Mouse (Mus musculus) heart, adult 11 months (tissue): ENCODE results near the gene Azin2.

Source experiments
- DNase-seq: peaks from one replicate; pipeline ENCODE4 v3.0.0; 2022

The Azin2 gene

DNA sequence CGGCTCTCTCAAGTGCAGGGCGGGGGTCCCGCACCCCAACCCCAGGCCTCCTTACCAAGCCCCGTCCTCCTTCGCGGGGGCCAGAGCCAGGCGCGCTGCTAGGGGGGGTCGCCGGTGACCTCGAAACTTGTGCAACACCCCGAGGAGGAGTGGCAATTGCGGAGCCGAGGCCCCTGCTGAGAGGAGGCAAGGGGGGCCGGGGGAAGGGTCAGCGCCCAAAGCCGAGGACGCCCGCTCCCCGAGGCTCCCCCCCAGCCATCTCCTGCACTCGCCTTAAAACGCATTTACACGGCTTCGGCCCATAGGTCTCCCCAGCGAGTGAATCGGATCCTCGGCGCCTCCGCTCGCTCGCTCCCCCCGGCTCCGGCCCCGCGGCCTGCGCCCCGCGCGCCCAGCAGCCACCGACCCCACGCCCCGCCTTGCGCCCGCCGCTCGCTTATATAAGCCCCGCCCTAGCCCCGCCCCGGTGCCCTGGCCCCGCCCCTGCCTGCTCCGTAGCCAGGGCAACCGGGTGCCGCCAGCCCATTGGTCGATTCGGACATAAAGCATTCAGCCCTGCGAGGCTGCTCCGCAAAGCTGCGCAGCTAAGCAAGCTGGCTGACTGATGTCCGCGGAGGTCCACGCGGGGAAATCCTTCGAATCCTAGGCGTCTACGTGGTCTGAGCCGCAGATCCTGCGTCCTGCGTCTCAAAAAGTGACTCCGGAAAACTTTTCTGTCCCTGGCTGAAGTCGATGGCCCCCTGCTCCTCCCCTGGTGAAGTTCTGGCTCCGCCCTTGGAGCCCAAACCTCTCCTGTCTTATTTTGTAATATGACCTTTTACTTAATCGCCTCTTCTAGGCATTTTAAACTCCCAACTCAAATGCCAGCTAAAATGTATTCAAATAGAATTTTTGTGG is at the start of gene Azin2:
Gene Azin2, minus strand, starts transcription at position 414 of the 897 bp plus-strand sequence.
- peak; percentile 100 for DNase-seq

DNA sequence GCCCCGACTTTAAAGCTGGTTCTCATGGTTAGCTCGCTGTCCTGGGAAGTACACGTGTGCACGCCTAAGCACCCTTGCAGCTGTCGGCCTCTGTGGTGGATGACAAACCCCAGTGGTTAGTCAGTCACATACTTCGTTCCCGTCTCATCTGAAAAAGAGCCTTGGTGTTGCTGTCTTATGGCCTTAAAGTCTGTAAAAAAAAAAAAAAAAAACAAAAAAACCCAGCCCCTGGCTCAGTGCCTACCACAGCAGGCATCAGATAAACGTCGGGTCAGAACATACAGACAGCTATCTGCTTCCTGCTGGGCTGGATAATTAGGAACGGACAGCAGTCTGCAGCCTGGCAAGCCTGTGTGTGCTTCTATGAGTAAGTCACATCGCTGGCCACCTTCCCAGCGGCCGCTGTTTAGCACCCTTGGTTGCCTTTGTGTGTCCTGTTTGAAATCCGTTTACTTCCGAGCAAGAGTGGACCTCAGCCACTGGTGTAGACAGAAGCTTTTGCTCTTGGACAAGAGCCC is 49.4 kb upstream of the Azin2 start:
- peak; percentile 97 for DNase-seq

DNA sequence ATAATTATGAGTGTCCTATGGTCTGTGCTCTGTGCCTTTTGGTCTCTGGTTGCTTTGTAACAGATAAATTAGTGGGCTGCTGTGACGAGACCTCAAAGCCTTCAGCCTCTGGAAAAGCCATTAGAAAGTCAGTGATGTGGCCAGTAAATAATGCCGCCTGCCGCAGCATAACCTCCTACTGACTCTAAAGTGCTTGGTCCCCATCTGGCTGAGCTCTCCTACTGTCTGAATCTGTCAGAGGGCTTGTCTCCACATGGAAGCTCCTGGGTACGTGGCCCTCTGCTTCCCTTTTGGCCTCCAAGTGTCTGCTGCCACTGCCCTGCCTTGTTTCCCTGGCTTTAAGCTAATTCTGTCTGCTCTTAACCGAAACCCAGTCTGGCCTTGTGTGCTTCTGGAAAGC is 47.3 kb upstream of the Azin2 start:
- no peak for DNase-seq

DNA sequence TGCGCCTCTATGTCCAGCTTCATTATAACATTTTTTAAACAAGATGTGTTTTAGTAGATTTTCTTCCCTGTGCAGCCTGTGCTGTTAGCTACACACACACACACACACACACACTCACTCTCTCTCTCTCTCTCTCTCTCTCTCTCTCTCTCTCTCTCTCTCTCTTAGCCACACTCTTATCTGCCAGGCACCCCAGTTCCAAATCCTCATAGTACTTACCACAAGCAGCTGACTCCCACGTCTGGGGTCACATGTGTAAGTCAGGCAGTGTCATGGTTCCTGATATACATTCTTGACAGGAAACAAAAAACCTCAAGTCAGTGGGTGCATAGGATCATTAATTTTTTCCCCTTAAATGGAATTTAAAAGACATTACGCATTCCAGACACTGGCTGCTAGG is 46.4 kb upstream of the Azin2 start:
- no peak for DNase-seq

DNA sequence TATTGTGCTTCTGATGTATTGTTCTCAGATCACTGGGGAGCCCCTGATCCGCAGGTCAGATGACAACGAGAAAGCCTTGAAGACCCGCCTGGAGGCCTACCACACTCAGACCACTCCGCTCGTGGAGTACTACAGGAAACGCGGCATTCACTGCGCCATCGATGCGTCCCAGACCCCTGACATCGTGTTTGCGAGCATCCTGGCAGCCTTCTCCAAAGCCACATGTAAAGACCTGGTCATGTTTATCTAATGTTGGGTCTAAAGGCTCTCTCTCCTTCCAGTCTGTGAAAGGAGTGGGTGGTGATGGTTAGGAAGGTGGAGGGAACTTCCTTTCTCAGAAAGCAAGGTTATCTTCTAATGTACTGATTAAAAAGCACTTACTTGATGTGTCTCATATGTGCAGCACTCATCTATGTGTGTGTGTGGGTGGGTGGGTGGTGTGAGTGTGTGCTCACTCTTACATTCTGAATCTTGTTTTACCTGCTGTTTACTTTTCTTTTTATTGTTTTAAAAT is 45.8 kb upstream of the Azin2 start:
- DNase-seq: no peak

DNA sequence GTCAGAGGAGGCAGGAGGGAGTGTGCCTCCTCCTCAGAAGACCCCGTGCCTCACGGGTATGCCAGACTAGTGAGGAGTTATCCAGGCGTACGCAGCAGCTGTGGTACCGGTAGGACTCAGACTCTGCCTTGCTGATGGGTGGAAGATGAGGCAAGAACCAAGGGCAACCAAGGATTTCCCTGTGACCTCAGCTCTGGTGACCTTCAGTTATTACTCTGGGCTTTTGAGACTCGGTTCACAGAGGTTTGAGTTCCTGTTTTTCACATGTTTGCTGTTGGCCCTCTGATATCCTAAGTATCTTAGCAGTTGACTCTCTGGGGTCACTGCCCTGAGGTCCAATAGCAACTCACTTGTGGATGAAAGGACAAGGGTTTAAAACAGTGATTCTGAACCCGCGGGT is 41.5 kb upstream of the Azin2 start:
- no peak for DNase-seq

DNA sequence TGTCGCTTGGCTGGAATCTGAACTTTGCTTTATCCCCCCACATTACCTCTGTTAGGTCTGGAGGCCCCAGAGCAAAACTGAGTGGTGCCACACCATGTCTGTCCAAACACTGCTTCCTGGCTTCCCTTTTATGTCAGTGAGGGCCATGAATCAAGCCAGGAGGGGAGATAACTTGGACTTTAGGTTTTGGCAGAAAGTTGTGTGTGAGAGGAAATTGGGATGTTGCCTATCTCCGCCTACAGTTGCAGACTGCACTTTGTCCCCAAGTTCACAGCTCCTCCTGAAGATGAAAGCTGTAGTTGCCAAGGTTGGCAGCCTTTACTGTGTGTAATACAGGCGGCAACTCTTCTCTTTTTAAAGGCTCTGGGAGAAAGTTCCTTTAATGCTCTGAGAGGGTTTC is 38.5 kb upstream of the Azin2 start:
- no peak for DNase-seq

DNA sequence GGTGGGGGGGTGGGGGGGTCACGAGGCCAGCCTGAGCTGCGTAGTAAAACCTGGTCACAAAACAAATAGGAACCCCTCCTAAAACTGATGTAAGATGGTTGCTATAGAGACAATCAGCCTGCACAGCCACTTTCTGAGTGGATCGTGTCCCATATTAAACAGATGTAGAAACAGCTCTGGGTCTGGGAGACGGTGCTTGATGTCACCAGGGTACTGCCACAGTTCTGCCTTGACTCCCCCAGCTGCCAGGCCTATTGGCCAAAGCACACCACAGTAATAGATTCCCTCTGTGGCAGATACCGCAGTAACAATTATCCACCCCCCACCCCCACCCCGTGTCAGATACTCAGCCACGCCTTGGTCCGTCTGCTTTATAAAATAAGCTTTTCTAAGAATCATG is 36.2 kb upstream of the Azin2 start:
- no peak for DNase-seq

DNA sequence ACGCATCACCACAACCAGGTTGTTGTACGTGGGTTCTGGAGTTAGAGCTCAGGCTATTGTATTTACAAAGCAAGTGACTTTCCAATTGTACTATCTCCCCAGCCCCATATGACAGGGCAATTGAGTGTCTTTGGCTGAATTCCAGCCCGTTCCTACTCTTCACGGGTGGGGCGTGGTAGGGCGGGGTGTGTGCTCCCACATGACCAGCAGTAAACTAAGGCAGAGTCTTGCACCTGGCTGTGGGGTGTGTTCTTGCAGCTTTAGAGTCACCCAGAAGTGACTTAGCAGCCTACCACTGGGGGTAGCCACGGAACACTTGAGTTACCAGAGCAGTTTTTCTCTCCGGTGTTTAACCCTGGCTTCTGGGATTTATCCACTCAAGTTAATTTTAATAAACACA is 35.0 kb upstream of the Azin2 start:
- DNase-seq: no peak

DNA sequence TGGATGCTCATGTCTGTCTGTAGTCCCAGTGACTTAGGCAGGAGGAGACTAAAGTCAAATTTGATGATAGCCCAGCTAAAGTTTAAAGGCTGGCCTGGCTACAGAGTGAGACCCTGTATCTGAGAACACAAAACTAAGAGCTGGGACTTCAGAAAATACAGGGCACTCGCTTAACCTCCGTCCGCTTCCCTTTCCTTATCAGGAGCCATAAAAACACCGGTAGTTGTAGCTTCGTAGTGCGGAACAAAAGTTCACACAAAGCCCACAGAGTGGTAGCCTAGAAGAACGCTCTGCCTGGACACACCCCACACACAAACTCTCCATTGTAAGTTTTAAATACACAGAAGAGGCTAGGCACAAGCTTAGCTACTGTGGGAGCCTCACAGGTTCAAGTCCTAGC is 33.0 kb upstream of the Azin2 start:
- no peak for DNase-seq

DNA sequence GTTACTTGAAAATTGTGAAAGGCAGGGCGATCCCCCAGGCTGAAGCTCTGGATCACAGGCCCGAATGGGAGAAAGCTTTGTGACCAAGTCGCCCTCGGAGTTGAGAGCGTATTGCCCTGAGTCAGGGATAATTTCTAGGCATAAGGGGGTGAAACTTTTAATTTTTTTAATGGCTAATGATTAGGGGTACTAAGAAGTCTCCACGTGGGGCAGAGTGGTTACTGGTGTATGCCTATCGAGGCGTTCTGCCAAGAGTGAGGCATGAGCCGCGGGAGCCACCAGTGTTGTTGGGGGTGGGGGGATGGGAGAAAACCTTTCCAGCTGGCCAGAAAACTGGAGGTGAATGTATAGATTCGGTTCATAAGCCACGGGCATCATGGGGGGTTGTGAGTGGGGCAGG is 31.4 kb upstream of the Azin2 start:
- DNase-seq: no peak

DNA sequence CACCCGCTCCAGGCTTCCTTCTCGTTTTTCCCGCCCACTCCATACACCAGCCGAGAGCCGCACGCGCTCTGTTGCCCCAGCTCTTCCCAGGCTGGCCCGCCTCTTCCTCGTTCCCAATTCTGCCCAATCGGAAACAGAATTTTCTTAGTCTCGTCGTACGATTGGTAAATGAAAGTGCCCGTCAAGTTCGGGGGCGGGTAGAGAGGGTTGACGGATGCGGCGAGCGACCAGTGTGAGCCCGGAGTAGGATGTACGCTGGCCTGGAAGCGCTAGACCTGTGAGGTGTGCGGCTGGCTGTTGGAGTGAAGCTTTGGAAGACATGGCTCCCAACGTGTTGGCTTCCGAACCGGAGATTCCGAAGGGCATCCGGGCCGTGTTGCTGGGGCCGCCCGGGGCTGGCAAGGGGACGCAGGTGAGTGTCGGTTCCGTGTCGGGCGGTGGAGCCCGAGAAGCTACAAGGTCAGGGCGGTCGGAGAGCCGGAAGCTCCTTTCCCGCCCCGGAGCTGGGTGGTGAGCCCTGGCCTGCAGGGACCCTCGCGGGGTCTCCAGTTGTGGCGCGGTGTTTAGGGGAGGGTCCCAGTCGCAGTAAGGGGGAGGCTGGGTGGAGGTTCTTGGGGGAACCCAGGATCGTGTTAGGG is 30.9 kb upstream of the Azin2 start:
- DNase-seq: peak; percentile 100

DNA sequence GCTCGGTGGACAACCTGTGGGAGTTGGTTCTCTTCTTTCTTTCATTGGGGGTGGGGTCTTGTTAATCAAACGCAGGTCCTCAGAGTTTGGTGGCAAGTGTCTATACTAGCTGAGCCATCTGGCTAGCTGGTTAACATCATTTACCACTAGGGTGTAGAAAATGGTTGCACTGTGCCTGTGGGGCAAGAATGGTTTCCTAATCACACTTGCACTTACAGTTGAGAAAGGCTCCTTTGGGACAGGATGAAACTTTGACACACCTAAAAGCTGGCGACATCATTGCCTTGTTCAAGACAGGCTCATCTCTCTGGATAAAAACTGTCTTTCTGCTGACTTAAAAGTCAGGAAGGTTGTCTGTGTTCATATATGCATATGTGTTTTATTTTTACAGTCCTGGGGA is 29.9 kb upstream of the Azin2 start:
- DNase-seq: no peak

DNA sequence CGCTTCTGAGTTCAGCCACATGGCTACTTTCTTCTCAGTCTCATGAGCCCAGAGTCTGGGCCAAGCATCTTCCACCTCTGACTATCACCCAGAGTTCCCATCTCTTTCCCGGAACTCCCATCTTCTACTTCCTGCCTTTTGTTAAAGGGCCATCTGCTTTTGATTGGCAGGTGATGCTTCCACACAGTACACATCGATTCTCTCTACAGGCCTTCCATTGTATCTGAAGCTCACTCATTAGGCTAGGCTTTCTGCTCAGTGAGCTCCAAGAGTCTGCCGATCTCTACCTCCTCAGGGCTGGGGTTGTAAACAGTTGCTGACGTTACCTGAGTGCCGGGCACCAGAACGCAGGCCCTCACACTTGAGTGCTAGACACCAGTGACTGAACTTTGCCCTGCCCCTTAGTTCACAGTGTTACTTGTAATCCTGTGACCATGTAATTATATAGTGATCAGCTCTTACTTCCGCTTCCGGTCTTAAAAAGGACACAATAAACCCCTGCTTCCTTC is 29.3 kb upstream of the Azin2 start, which contains the start of gene Ak2:
Gene Ak2, plus strand, starts transcription at position 459 of the 509 bp plus-strand sequence.
- no peak for DNase-seq

DNA sequence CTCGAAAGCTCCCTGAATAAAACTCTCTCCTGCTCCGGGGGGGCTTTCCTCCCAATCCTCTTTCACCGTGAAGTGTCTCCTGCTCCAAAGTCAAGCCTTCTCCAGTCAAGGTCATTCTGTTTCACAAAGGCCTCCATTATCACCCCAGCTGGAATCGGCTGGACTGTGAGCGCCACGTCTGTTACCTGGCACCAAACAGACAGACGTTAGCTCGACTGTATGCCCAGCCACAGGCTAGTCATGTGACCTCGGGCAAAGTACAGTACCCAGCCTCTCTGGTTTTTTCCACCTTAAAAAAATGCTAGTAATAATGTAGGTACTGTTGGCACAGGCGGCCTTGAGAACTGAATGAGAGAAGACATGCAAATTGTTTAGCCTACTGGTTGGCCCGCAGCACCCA is 27.4 kb upstream of the Azin2 start:
- no peak for DNase-seq

DNA sequence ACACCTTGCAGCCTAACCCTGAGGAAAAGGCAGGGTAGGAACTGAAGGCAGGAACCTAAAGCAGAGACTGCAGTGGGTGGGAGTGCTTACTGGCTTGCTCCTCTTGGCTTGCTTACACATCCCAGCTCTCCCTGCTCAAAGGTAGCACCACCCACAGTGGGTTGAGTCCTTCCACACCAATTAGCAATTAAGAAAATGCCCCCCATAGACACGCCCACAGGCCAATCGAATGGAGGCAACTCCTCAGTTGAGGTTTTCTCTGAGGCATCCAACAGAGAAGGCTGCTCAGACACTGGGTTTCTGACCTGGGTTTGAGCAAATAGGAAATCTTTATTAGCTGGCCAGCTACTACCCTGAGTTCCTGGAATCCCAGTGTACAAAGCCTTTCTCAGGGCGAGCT is 26.7 kb upstream of the Azin2 start:
- DNase-seq: no peak

DNA sequence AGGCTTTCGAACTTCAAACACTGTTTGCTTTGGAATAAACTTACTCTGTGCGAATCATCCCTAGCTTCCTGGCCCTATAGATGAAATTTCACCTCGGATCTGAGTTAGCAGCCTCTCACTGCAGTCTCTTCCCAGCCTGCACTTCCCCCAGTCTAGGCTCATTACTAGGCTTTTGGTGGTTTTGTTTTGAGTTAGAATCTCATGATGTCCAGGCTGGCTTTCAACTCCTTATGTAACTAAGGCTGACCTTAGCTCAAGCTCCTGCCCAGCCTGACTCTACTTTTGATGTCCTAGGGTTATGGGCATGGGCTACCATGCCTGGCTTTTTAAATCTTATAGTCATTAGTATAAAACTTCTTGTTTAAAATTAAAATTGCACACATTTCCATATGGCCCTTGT is 22.4 kb upstream of the Azin2 start:
- no peak for DNase-seq

DNA sequence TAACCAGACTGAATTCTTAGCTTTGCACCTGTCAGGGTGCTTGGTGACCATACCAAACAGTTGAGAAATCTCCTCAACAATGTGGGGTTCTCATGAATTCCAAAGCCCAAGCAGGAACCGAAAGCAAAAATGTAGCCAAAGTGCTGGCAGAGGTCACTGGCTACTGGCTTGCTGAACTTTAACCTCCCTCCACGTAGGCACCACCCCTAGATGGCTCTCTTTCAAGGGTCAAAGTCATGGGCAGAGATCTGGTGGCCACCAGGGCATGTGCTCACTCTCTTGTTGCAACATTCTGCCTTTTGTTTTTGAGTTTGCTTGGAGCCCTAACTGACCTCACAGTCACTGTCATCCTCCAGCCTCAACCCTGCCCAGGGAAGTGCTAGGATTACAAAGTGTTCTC is 21.4 kb upstream of the Azin2 start:
- DNase-seq: peak; percentile 95

DNA sequence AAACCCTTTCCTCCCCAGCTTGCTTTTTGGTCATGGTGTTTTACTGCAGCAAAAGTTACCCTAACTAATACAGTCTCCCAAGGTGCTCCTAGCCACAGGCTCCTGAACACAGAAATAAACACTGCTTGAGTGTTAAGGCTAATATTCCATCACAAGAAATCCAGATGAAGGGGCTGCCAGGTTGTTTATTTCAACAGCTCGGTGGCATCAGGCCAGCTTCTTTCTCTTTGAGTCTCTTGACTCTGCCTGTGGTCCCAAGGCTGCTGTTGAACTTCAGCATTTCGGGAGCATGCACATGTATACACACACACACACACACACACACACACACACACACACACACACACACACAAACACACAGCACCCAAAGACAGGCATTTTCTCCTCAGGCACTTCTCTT is 20.9 kb upstream of the Azin2 start:
- DNase-seq: no peak

DNA sequence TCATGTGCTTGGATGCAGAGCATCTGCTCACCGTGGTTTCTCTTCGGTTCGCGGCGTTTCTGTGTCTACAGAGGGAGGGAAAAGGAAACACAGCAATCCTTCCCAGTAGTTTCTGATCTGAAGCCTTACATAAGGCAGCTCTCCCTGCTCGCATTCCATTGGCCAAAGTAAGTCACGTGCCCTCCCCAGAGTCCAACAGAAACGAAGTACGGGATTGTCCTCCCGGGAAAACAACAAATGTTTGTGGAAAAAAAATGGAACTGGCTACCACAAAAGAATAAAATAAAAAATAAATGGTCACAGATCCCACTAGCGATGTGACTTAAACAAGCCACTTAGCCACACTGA is 19.6 kb upstream of the Azin2 start:
- DNase-seq: no peak

DNA sequence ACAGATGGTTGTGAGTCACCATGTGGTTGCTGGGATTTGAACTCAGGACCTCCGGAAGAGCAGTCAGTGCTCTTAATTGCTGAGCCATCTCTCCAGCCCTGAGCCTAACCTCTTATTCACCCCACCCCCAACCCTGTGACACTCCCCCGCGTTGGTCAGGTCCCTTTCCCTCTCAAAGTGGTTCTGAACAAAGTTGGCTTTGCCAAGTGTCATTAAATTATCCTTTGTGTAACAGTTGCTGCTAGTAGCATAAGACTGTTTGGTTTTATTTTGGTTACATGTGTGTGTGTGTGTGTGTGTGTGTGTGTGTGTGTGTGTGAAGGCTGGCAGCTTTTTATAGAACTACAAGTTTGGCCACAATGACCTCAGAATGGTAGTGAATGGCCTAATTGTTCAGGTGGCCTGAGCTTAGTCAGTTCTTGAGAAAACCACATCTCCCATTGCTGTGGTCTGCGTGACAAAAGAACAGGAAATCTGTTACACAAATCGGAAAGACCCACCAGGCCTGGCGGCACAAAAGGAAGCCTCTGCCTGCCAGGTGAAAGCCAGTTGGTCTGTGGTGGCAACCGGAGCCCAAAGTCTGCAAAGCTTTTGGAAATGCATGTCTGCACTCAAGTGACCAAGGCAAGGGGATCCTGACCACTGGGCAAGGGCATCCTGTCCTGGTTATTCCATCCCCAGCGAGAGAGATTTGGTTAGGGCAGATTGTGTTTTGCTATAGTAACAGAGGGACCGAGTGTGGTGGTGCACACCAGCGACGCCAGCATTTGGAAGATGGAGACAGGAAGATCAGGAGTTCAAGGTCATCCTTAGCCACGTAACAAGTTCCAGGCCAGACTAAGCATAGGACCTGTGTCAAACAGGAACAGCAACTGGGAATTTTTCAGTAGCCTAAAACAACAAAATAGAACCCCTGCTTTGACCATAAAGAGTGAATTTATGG is 18.9 kb upstream of the Azin2 start:
- no peak for DNase-seq

DNA sequence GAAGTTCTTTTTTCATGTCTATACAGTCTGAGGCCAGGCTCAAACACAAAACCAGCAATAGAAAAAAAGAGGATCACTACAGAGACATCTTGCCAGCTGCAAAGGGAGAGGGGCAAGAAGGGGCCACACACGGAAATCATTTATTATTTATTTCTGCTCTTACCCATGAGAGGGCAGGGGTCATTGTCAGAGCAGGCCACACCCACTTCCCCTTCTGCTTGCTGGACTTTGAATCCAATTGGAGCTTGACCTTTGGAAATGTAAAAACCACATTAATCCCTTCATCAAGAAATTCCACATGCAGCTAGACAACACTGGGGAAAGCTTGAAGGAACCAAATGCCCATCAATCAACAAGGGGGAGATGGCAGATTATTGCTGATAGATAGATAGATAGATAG is 16.4 kb upstream of the Azin2 start:
- DNase-seq: no peak

DNA sequence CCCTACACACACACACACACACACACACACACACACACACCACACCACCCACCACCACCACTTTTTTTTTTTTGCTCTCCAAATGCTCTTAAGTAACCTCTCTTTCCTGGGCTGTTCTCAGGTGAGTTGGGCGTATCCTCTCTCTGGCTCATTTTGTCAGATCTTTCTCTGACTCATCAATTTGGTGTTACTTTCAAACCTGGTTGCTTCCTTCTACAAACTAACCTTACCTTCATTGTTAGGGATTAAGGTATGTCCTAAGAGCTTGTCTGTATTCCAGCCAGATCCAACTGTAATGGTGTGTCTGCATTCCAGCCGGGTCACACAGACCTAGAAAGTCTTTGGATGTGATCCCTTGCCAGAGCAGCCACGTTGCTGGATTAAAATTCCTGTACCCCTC is 15.0 kb upstream of the Azin2 start:
- DNase-seq: no peak
